Mouse (Mus musculus) kidney, adult 2 months (tissue): ENCODE results near the gene G2e3.

Experiments
- CTCF ChIP-seq: fragments of 200-500 bp; conservative IDR thresholded peaks from 2 replicates; pipeline ENCODE4 v1.5.1; 2011; ENCODE audit warnings: low read depth, mild to moderate bottlenecking, control low read depth, low read length, moderate library complexity, mixed read lengths; ENCODE audit not compliant: insufficient read depth, insufficient read length
- POLR2A ChIP-seq: fragments of 200-500 bp; IDR thresholded peaks from one replicate; pipeline ENCODE4 v1.6.1; 2011; ENCODE audit warnings: low read depth, low read length, control low read depth

- TF ChIP-seq CTCF (no peak), POLR2A (no peak)
Measured at GRCm38 (mm10) chr12:51361294-51361693, 13.4 kb downstream of the G2e3 start.
